Mouse (Mus musculus) liver, postnatal 0 days (tissue): ENCODE results near the gene Nudcd2.

Source experiments
- CTCF ChIP-seq: sonication (generic); IDR thresholded peaks from 2 replicates; pipeline ENCODE4 v1.5.1; 2016; ENCODE audit warnings: antibody characterized with exemption, low read depth
- EP300 ChIP-seq: IDR thresholded peaks from 2 replicates; pipeline ENCODE4 v1.6.1; 2016; ENCODE audit warnings: antibody characterized with exemption, low read depth, mild to moderate bottlenecking

DNA sequence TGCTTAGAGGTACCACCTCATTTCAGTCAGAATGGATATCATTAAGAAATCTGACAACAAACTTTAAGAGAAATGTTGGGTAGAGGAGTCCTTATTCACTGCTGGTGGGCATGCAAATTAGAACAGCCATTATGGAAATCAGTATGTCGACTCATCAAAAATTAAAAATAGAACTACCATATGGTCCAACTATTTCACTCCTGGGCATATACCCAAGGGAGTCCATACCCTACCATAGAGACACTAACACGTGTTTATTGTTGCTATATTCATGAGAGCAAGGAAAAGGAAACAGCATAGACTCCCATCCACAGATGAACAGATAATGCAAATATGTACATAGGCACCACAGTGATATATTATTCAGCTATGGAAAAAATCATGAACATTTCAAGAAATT is 48.4 kb downstream of the Nudcd2 start:
- TF ChIP-seq CTCF (no peak), EP300 (no peak)
